Mouse (Mus musculus): ENCODE measurements around the gene Atp8a1. TPM values are rescaled to one million over a fixed set of nuclear protein-coding genes. Genes with fewer than 3 reads are reported as not detected.

Gene Atp8a1
- polyA plus RNA-seq, 1 experiment from 2014 or later: 9.1 TPM

DNA sequence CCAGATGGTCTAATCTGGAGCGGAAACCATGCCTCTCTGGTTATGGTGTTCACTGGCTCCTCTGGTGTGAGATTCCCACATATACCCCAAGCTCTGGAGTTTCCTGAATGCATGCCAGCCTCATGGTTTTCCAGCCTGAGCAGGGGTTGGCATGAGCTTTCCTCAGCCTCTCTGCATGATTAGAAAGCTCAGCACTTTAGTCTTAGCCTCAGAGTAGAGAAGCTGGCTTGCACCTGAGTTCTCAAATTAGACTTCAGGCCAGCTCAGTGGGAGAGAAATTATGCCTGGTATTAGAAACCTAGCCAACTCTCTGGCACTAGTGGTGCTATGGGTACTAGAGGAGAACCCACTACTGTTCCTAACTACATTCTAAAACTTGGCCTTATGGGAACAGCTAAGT is 111.5 kb downstream of the Atp8a1 start:
- Histone ChIP-seq H3K9ac (ENCODE audit: low read depth, low read length) (no peak overlapping the region), H3K4me1 (replicated peaks; ENCODE audit: control insufficient read depth, insufficient read depth, low read length) (no peaks in the 10 kb centered on the region), H3K4me2 (replicated peaks; ENCODE audit: low read depth) (no peak overlapping the region), H3K9me3 (ENCODE audit: control insufficient read depth) (no peaks in the 10 kb centered on the region), H3K27me3 (replicated peaks; ENCODE audit: control insufficient read depth, insufficient read depth, low read length) (no peaks in the 10 kb centered on the region), H3K4me3 (ENCODE audit: low read depth, low read length) (no peak overlapping the region), H3K27ac (ENCODE audit: low read depth, low read length) (no peak overlapping the region), H3K36me3 (ENCODE audit: control insufficient read depth, insufficient read depth) (peaks cover 5% of the 10 kb centered on the region; the same call in 1 of the 2 replicates)
- no peak for ATAC-seq
- 100% methylated on average over 1 of the region's 1 CpGs for WGBS
- no peak for TF ChIP-seq CTCF (IDR thresholded peaks at IDR 0.05; ENCODE audit: low read depth)

DNA sequence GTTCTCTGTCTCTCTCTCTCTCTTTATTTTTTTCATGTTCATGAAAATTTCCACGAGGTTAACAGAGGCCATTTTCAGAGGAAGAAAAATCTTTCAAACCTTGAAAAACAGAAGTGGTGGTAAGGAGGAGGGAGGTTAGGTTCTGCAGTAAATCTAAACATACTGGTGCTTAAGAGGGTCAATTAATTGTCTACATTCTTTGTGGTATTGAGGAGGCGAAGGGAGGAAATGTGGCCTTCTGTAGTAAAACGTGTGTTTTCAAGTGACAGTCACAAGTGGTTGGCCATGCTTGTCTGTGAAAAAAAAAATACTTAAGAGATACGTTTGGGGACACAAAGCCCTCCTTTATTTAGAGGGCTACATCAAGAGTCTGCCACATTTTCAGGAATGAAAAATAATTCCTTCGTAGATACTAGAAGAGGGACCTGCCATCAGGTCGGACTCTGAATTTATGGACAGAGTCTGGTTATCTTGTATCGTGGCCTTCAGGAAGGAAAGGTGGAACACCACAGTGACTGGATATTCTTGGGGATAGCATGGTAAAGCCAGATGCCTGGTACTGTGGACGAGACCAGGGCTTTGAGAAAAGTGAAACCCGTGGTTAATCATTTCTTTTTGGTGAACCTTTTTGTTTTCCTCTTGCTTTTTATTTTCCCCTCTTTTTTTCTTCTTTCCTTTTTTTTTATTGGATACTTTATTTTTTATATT is 113.5 kb downstream of the Atp8a1 start:
- no peak for ATAC-seq
- no peak overlapping the region for H3K4me3 ChIP-seq (ENCODE audit: low read depth, low read length)
- 71% methylated on average over 9 of the region's 9 CpGs for WGBS
- H3K36me3 ChIP-seq (ENCODE audit: control insufficient read depth, insufficient read depth): peaks cover 21% of the 10 kb centered on the region; the same call in 1 of the 2 replicates
- no peaks in the 10 kb centered on the region for H3K27me3 ChIP-seq (replicated peaks; ENCODE audit: control insufficient read depth, insufficient read depth, low read length)
- no peak overlapping the region for H3K4me2 ChIP-seq (replicated peaks; ENCODE audit: low read depth)
- H3K4me1 ChIP-seq (replicated peaks; ENCODE audit: control insufficient read depth, insufficient read depth, low read length): no peaks in the 10 kb centered on the region
- H3K9me3 ChIP-seq (ENCODE audit: control insufficient read depth): no peaks in the 10 kb centered on the region
- H3K9ac ChIP-seq (ENCODE audit: low read depth, low read length): no peak overlapping the region
- no peak for TF ChIP-seq CTCF (IDR thresholded peaks at IDR 0.05; ENCODE audit: low read depth)
- H3K27ac ChIP-seq (ENCODE audit: low read depth, low read length): no peak overlapping the region

DNA sequence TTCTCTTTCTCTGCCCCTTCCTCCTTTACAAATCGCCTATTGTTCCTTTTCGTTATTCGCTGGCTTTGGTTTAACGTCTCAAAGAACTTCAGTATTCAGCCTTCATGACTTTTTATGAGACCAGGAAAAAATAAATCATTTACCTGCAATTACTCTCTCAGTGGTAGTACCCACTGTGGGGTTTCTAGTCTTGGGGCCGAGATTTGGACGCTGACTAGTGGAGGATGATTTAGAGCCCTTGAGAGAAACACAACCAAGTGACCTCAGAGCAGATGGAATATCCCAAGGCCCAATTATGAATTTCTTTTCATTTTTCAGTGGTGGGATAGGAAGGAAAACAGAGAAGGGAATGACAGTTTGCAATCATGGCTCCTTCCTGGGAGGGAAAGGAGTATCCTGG is 114.1 kb downstream of the Atp8a1 start:
- no peak for ATAC-seq
- 71% methylated on average over 6 of the region's 6 CpGs for WGBS
- no peak for TF ChIP-seq CTCF (IDR thresholded peaks at IDR 0.05; ENCODE audit: low read depth)
- H3K27me3 ChIP-seq (replicated peaks; ENCODE audit: control insufficient read depth, insufficient read depth, low read length): no peaks in the 10 kb centered on the region
- H3K4me2 ChIP-seq (replicated peaks; ENCODE audit: low read depth): no peak overlapping the region
- H3K4me3 ChIP-seq (ENCODE audit: low read depth, low read length): no peak overlapping the region
- H3K36me3 ChIP-seq (ENCODE audit: control insufficient read depth, insufficient read depth): peaks cover 22% of the 10 kb centered on the region; the same call in 1 of the 2 replicates
- H3K27ac ChIP-seq (ENCODE audit: low read depth, low read length): no peak overlapping the region
- no peaks in the 10 kb centered on the region for H3K4me1 ChIP-seq (replicated peaks; ENCODE audit: control insufficient read depth, insufficient read depth, low read length)
- H3K9me3 ChIP-seq (ENCODE audit: control insufficient read depth): no peaks in the 10 kb centered on the region
- H3K9ac ChIP-seq (ENCODE audit: low read depth, low read length): no peak overlapping the region

DNA sequence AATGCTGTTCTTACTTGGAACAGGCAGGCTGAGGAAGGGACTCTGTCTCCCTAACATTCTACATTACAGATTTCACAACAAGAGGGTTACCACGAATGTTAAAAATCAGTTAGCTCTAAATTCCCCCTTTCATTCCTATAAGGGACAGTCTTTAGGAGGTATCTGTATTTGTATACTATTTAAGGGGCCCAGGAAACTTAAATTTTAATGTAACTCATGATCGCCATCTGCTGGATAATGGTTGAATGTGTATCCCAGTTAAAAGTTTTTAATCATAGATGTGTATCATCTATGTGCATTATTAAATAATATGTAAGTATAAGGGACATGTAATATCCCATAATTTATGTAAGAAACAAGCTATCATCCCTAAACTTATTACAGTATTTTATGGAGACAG is 119.5 kb downstream of the Atp8a1 start:
- 16% methylated on average over 2 of the region's 2 CpGs for WGBS
- H3K4me1 ChIP-seq (replicated peaks; ENCODE audit: control insufficient read depth, insufficient read depth, low read length): no peaks in the 10 kb centered on the region
- no peak for ATAC-seq

DNA sequence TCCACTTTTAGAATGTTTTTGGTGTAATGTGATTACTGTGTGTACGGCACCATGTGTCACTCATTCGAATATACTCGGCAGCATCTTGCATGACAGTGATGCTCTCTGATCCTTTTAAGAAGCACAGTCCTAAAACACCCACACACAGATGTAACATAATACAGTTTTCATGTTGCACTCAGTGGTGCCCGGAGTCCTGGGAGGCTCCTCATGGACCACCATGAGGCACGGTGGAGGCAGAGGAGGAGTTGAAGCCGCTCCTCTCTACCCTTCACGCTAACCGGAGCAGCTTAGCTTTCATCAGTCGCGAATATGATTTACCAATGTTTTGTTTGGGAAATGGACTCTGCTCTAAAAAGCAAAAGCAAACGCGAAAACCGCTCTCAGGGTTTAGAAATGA is 120.4 kb downstream of the Atp8a1 start:
- ATAC-seq: no peak
- peaks cover 21% of the 10 kb centered on the region; the same call in 1 of the 2 replicates for H3K36me3 ChIP-seq (ENCODE audit: control insufficient read depth, insufficient read depth)
- 81% methylated on average over 13 of the region's 13 CpGs for WGBS
- H3K4me1 ChIP-seq (replicated peaks; ENCODE audit: control insufficient read depth, insufficient read depth, low read length): no peaks in the 10 kb centered on the region
- no peaks in the 10 kb centered on the region for H3K9me3 ChIP-seq (ENCODE audit: control insufficient read depth)
- H3K9ac ChIP-seq (ENCODE audit: low read depth, low read length): no peak overlapping the region
- no peaks in the 10 kb centered on the region for H3K27me3 ChIP-seq (replicated peaks; ENCODE audit: control insufficient read depth, insufficient read depth, low read length)
- no peak overlapping the region for H3K4me3 ChIP-seq (ENCODE audit: low read depth, low read length)
- H3K4me2 ChIP-seq (replicated peaks; ENCODE audit: low read depth): no peak overlapping the region
- no peak for TF ChIP-seq CTCF (IDR thresholded peaks at IDR 0.05; ENCODE audit: low read depth)
- H3K27ac ChIP-seq (ENCODE audit: low read depth, low read length): no peak overlapping the region

More for the DNA sequence above, 119.5 kb downstream of the Atp8a1 start:
- TF ChIP-seq CTCF (IDR thresholded peaks at IDR 0.05; ENCODE audit: low read depth): peak; percentile 60
- H3K4me3 ChIP-seq (ENCODE audit: low read depth, low read length): no peak overlapping the region
- H3K9me3 ChIP-seq (ENCODE audit: control insufficient read depth): no peaks in the 10 kb centered on the region
- H3K27me3 ChIP-seq (replicated peaks; ENCODE audit: control insufficient read depth, insufficient read depth, low read length): no peaks in the 10 kb centered on the region
- no peak overlapping the region for H3K4me2 ChIP-seq (replicated peaks; ENCODE audit: low read depth)
- no peak overlapping the region for H3K27ac ChIP-seq (ENCODE audit: low read depth, low read length)
- peaks cover 21% of the 10 kb centered on the region; the same call in 1 of the 2 replicates for H3K36me3 ChIP-seq (ENCODE audit: control insufficient read depth, insufficient read depth)
- H3K9ac ChIP-seq (ENCODE audit: low read depth, low read length): no peak overlapping the region

DNA sequence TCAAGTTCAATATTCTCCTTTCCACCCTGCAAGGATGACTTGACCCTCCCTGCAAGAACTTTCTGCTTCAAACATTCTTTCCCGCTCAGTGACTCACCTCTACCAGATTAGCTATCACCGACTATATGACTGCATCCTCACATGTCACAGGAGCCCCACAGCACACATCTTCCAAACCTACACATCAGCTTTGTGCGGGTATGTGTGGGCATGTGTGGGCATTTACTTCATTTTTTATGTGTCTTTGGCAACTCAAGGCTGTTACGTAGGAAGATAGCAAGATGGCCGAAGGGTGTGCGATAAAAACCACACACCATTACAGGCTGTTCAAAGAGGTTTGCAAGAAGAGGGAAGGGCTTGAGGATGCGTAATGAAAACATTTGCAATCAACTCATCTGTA is 145.6 kb downstream of the Atp8a1 start:
- H3K27me3 ChIP-seq (replicated peaks; ENCODE audit: control insufficient read depth, insufficient read depth, low read length): no peaks in the 10 kb centered on the region
- TF ChIP-seq CTCF (IDR thresholded peaks at IDR 0.05; ENCODE audit: low read depth): no peak
- no peak overlapping the region for H3K9ac ChIP-seq (ENCODE audit: low read depth, low read length)
- H3K4me1 ChIP-seq (replicated peaks; ENCODE audit: control insufficient read depth, insufficient read depth, low read length): no peaks in the 10 kb centered on the region
- H3K27ac ChIP-seq (ENCODE audit: low read depth, low read length): no peak overlapping the region
- H3K36me3 ChIP-seq (ENCODE audit: control insufficient read depth, insufficient read depth): peaks cover 19% of the 10 kb centered on the region; the same call in 1 of the 2 replicates
- no peak overlapping the region for H3K4me3 ChIP-seq (ENCODE audit: low read depth, low read length)
- ATAC-seq: no peak
- H3K9me3 ChIP-seq (ENCODE audit: control insufficient read depth): no peaks in the 10 kb centered on the region
- WGBS: 96% methylated on average over 7 of the region's 7 CpGs
- no peak overlapping the region for H3K4me2 ChIP-seq (replicated peaks; ENCODE audit: low read depth)
